Mouse (Mus musculus): ENCODE results near the gene Cerk. TPM values are rescaled to one million over a fixed set of nuclear protein-coding genes. Genes with fewer than 3 reads are reported as not detected.

Gene Cerk
- total and polyA plus RNA-seq, 3 experiments, result 2.5 to 10.3 (median 4.4) TPM

DNA sequence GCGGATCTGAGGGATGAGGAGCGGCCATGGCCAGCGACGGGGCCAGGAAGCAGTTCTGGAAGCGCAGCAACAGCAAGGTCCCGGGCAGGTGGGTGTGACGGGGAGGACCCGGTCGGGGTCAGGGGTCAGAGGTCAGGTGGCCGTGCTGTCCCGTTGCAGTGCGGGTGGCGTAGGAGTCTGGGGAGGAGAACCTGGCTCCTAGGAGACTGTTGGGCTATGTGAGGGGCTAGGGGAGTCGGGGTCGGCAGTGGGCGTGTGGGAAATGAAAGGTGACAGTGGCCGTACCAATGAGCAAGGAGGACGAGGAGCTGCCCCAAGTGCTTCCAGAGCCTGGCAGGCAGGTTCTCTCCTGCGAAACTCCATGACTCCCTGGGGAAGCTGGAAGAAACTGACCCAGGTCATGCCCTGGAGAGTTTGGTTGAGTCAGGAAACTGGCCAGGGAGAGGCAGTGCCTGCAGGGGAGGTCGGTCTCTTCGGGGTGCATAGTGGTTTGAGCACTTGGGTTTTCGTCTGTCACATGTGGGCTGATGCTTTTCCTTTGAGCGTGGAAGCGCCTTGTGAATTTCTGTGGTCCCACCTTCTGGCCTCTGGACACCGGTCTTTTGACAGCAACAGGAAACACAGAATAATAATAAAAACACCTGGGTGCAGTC is 28.7 kb upstream of the Cerk start:
- H3K27ac ChIP-seq (ENCODE audit: insufficient read depth, low read depth), result no peak overlapping the region
- H3K79me2 ChIP-seq (replicated peaks; ENCODE audit: control insufficient read depth, extremely low read depth, insufficient read depth, poor library complexity, severe bottlenecking), result peaks cover 15% of the 10 kb centered on the region
- in situ Hi-C loops (cut with MboI; ENCODE audit: low pct_ligation_motif_present, low pct_unique_long_range_greater_than_20kb, low sequenced_read_pairs), result loop anchor here (10.0 kb wide), 1 partner anchor 50 kb away; no protein-coding TSS in a partner anchor
- peak overlapping the region; percentile 69 for H3K9ac ChIP-seq (ENCODE audit: insufficient read depth, low read depth)
- dilution Hi-C loops (cut with MboI; ENCODE audit: extremely low pct_ligation_motif_present, extremely low pct_unique_long_range_greater_than_20kb, low sequenced_read_pairs), result no loop called here
- peaks cover 8 to 33% of the 10 kb centered on the region in 2 experiments for H3K36me3 ChIP-seq (replicated peaks in 1 of 2; ENCODE audit: control insufficient read depth in 1 of 2, insufficient read depth in 1 of 2, low read length in 1 of 2)
- H3K27me3 ChIP-seq (replicated peaks), result no peaks in the 10 kb centered on the region
- H3K4me3 ChIP-seq (replicated peaks in 1 of 3; ENCODE audit: low read depth in 2 of 3, low read length in 2 of 3, poor library complexity in 1 of 3), result peak overlapping the region; percentile 93 to 99 (median 96)
- H3K9me3 ChIP-seq (replicated peaks; ENCODE audit: low read length), result no peaks in the 10 kb centered on the region
- peak overlapping the region; percentile 72 for H3K4me2 ChIP-seq (ENCODE audit: insufficient read depth, low read depth, poor library complexity, severe bottlenecking)
- TF ChIP-seq UBTF (IDR thresholded peaks at IDR 0.05; ENCODE audit: low read depth, low read length), result no peak
- peak; percentile 7 for TF ChIP-seq SIN3A (IDR thresholded peaks at IDR 0.05; ENCODE audit: low read length)
- peak; percentile 79 for TF ChIP-seq CHD2 (IDR thresholded peaks at IDR 0.05; ENCODE audit: low read length)
- DNase-seq (ENCODE audit: extremely low read depth), result no peak
- H3K4me1 ChIP-seq (ENCODE audit: control insufficient read depth in 1 of 2, insufficient read depth in 2 of 2), result peaks cover 6 to 25% of the 10 kb centered on the region in 2 experiments; a peak in 2 of 4 replicates

DNA sequence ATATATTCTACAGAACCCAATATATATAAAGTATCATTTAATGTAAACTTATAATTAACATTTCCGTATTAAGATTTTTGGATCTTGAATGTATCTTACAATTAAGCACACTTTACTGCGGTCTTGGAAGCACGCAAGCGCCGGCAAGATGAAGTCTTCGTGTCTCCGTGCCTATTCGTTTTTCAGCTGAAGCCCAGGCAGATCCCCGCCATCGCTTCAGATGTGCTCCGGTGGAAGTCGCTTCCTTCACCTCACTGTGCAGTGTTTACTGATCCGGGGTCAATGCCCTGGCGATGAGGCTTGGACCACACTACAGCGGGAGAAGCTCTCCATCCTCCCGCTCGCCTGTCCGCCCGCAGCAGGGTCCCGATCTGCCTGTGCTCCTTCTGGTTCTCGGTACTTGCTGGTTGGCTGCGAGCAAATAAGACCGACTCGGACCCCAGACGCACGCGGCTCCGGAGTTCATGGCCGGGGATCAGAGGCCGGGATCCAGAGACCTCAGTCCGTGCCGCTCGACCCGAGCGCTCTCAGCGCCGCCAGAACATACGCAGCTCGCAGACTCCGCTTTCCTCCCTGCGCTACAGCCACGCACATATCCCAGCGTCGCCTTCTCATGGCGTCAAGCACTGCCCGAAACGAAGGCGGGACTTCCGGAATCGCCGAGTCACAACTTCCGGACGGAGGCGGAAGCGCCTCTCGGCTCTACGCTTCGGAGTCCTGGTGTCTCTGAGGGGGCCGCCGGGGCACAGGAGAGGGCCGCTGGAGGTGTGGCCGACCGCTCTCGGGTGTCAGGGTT is 28.0 kb upstream of the Cerk start, which contains the start of gene Tbc1d22a:
Gene Tbc1d22a, plus strand, starts transcription at position 707 of the 796 bp plus-strand sequence.
- Histone ChIP-seq H3K4me3 (replicated peaks in 1 of 3; ENCODE audit: low read depth in 2 of 3, low read length in 2 of 3, poor library complexity in 1 of 3) (peak within 1 kb of the TSS; percentile 93 to 99 (median 96)), H3K9ac (ENCODE audit: insufficient read depth, low read depth) (peak within 1 kb of the TSS; percentile 69), H3K9me3 (replicated peaks; ENCODE audit: low read length) (no peaks in the 10 kb centered on the region), H3K4me2 (ENCODE audit: insufficient read depth, low read depth, poor library complexity, severe bottlenecking) (peak within 1 kb of the TSS; percentile 99), H3K79me2 (replicated peaks; ENCODE audit: control insufficient read depth, extremely low read depth, insufficient read depth, poor library complexity, severe bottlenecking) (peaks cover 15% of the 10 kb centered on the region), H3K27ac (ENCODE audit: insufficient read depth, low read depth) (peak within 1 kb of the TSS; percentile 5), H3K27me3 (replicated peaks) (no peaks in the 10 kb centered on the region), H3K4me1 (ENCODE audit: control insufficient read depth in 1 of 2, insufficient read depth in 2 of 2) (peaks cover 6 to 23% of the 10 kb centered on the region in 2 experiments; a peak in 2 of 4 replicates), H3K36me3 (replicated peaks in 1 of 2; ENCODE audit: control insufficient read depth in 1 of 2, insufficient read depth in 1 of 2, low read length in 1 of 2) (peaks cover 8 to 33% of the 10 kb centered on the region in 2 experiments)
- DNase-seq (ENCODE audit: extremely low read depth), result peak; percentile 93
- in situ Hi-C loops (cut with MboI; ENCODE audit: low pct_ligation_motif_present, low pct_unique_long_range_greater_than_20kb, low sequenced_read_pairs) (loop anchor here (10.0 kb wide), 1 partner anchor 49 kb away; no protein-coding TSS in a partner anchor), dilution Hi-C loops (cut with MboI; ENCODE audit: extremely low pct_ligation_motif_present, extremely low pct_unique_long_range_greater_than_20kb, low sequenced_read_pairs) (no loop called here)
- TF ChIP-seq E2F4 (IDR thresholded peaks at IDR 0.05; ENCODE audit: insufficient replicate concordance, low read depth, low read length) (no peak), CHD1 (IDR thresholded peaks at IDR 0.05; ENCODE audit: low read depth, low read length) (no peak), MAZ (IDR thresholded peaks at IDR 0.05; ENCODE audit: low read depth, low read length) (no peak), JUN (IDR thresholded peaks at IDR 0.05; ENCODE audit: insufficient read depth, low read depth, low read length) (no peak), NELFE (IDR thresholded peaks at IDR 0.05; ENCODE audit: low read depth, low read length) (peak; percentile 89), ZC3H11A (IDR thresholded peaks at IDR 0.05; ENCODE audit: low read depth, low read length) (no peak), IRF4 (IDR thresholded peaks at IDR 0.05; ENCODE audit: low read depth, low read length) (no peak; the same call in 1 of the 2 replicates), ZNF384 (IDR thresholded peaks at IDR 0.05; ENCODE audit: low read depth, low read length) (no peak), EP300 (IDR thresholded peaks at IDR 0.05; ENCODE audit: low read length) (no peak), PAX5 (IDR thresholded peaks at IDR 0.05; ENCODE audit: low read length) (no peak), TBP (conservative IDR thresholded peaks at IDR 0.05; ENCODE audit: low read depth, low read length) (peak; percentile 66), MXI1 (IDR thresholded peaks at IDR 0.05; ENCODE audit: low read depth, low read length) (peak; percentile 95), SMC3 (IDR thresholded peaks at IDR 0.05; ENCODE audit: low read depth, low read length) (no peak), GABPA (IDR thresholded peaks at IDR 0.05; ENCODE audit: insufficient replicate concordance, low read depth, low read length) (no peak; the same call in 1 of the 2 replicates), NRF1 (IDR thresholded peaks at IDR 0.05; ENCODE audit: low read depth, low read length) (peak; percentile 61), ZKSCAN1 (IDR thresholded peaks at IDR 0.05; ENCODE audit: borderline replicate concordance, low read depth, low read length) (no peak), POLR2AphosphoS2 (IDR thresholded peaks at IDR 0.05; ENCODE audit: low read depth, low read length) (peak; percentile 59; the same call in 1 of the 2 replicates), RCOR1 (conservative IDR thresholded peaks at IDR 0.05; ENCODE audit: low read depth, low read length) (no peak), MAFK (IDR thresholded peaks at IDR 0.05; ENCODE audit: insufficient replicate concordance, low read length) (no peak), USF1 (IDR thresholded peaks at IDR 0.05; ENCODE audit: low read depth, low read length) (no peak), ZMIZ1 (IDR thresholded peaks at IDR 0.05; ENCODE audit: low read depth, low read length) (0 out of 2 replicates have a peak, but pooled peaks have one; percentile 75), KAT2A (IDR thresholded peaks at IDR 0.05; ENCODE audit: insufficient replicate concordance, low read length) (peak; percentile 87; the same call in 1 of the 2 replicates), UBTF (IDR thresholded peaks at IDR 0.05; ENCODE audit: low read depth, low read length) (no peak), MYC (IDR thresholded peaks at IDR 0.05; ENCODE audit: low read depth, low read length) (no peak), CTCF (conservative IDR thresholded peaks at IDR 0.05 in 1 of 2, IDR thresholded peaks at IDR 0.05 in 1 of 2; ENCODE audit: low read depth in 2 of 2, low read length in 2 of 2) (no peak), RAD21 (IDR thresholded peaks at IDR 0.05; ENCODE audit: low read depth, low read length) (no peak), BHLHE40 (IDR thresholded peaks at IDR 0.05; ENCODE audit: low read depth, low read length) (no peak)

All from CH12.LX (cell line).